ENCODE assay signal across 23 mouse cellular contexts in the genomic region with DNA sequence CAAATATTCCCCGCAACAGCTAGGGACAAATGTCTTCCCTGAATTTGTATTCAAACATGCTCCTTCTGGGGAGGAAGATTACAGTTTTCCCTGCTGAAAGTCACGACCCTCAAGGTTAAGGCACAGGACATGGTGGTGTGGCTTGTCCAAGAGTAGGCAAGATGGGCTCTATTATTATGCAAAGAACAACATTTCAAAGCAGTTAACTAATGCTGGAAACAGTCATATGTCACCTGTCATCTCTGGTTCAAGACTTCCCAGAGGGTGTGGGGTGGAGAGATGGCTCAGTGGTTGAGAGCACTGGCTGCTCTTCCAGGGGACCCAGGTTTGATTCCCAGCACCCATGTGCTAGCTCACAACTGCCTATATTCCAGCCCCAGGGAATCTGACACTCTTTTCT. TPM values are rescaled to one million over a fixed set of nuclear protein-coding genes. Genes with fewer than 3 reads are reported as not detected.
"Had no signal": no experiment of that assay in that cellular context is flagged by ENCODE, and none has a peak within 500 bp of the region (broad histone marks: within the 10 kb centered on the region; RNA-seq: fewer than 3 reads in every experiment).

No protein-coding gene starts in this region.

- H3K4me3 ChIP-seq: heart, embryonic 10.5 days; heart, embryonic 12.5 days; hindbrain, embryonic 13.5 days; hindbrain, embryonic 15.5 days; intestine, embryonic 15.5 days; layer of hippocampus, adult 2 months; left cerebral cortex, adult 2 months; limb, embryonic 10.5 days; limb, embryonic 12.5 days; liver, embryonic 13.5 days; liver, embryonic 15.5 days had no signal

- DNase-seq: gastrocnemius, postnatal 14 days; gastrocnemius, postnatal 36 days; heart, adult 18-20 months; heart, postnatal 10 days; kidney, adult 18-20 months; kidney, adult 8-10 months; kidney, postnatal 10 days; kidney, postnatal 25 days; kidney, postnatal 4 days; liver; liver, embryonic 13.5 days; liver, postnatal 0 days had no signal

- H3K27me3 ChIP-seq: heart, embryonic 12.5 days; hindbrain, embryonic 13.5 days; hindbrain, embryonic 15.5 days; intestine, embryonic 15.5 days; limb, embryonic 12.5 days; liver, embryonic 13.5 days; liver, embryonic 15.5 days had no signal

- H3K27ac ChIP-seq: heart, embryonic 10.5 days; hindbrain, embryonic 13.5 days; hindbrain, embryonic 15.5 days; intestine, embryonic 15.5 days; layer of hippocampus, adult 2 months; left cerebral cortex, adult 2 months; limb, embryonic 10.5 days; limb, embryonic 12.5 days; liver, embryonic 13.5 days; liver, embryonic 15.5 days had no signal

- H3K9me3 ChIP-seq: heart, embryonic 10.5 days; heart, embryonic 12.5 days; hindbrain, embryonic 13.5 days; hindbrain, embryonic 15.5 days; intestine, embryonic 15.5 days; limb, embryonic 10.5 days; limb, embryonic 12.5 days; liver, embryonic 13.5 days; liver, embryonic 15.5 days had no signal

RNA-seq across cellular contexts. Expression of a gene that starts 30.2 kb away (rescaled TPM):
- polyA plus RNA-seq: inflammation-experienced regulatory T-cells, adult 6 months had no signal
